Mouse (Mus musculus) heart, embryonic 14.5 days (tissue): ENCODE measurements at regions not wholly inside any gene's neighbourhood (a gene's known extent, or its start where the extent isn't known, plus 50 kb on each side); places are given as distances from the start of the nearest gene placed in this dataset.

ENCODE experiments used
- ATAC-seq: fragments of 200-750 bp; cut with Nextera tagmentation; 2 replicates; pipeline ENCODE4 v1.8.0; 2017; ENCODE audit warnings: low read depth, moderate TSS enrichment; ENCODE audit not compliant: insufficient number of reproducible peaks, insufficient read depth, low FRiP score
- H3K27ac ChIP-seq, 2 experiments: fragments of 200-500 bp in 1 of 2; fragments of 300-500 bp in 1 of 2; sonication (generic) in 1 of 2; replicated peaks in 1 of 2; 2 replicates each; pipeline ENCODE4 v1.5.1; 2012 to 2014; ENCODE audit warnings: low read depth in 2 of 2, low read length in 2 of 2, control low read depth in 1 of 2, mild to moderate bottlenecking in 1 of 2, mixed read lengths in 1 of 2; ENCODE audit not compliant: control insufficient read depth in 1 of 2, insufficient read depth in 1 of 2
- H3K27me3 ChIP-seq: fragments of 300-500 bp; sonication (generic); 2 replicates; pipeline ENCODE4 v1.6.1; 2014; ENCODE audit warnings: mild to moderate bottlenecking, low read length, control low read depth; ENCODE audit not compliant: control insufficient read depth, insufficient read depth
- H3K36me3 ChIP-seq: fragments of 300-500 bp; sonication (generic); 2 replicates; pipeline ENCODE4 v1.6.1; 2014; ENCODE audit warnings: mild to moderate bottlenecking, control low read depth, low read length, mixed read lengths; ENCODE audit not compliant: control insufficient read depth, insufficient read depth
- H3K4me1 ChIP-seq, 2 experiments: fragments of 200-500 bp in 1 of 2; fragments of 300-500 bp in 1 of 2; sonication (generic) in 1 of 2; 2 replicates each; pipeline ENCODE4 v1.6.1; 2012 to 2014; ENCODE audit warnings: low read length in 2 of 2, control low read depth in 1 of 2, mixed read lengths in 1 of 2; ENCODE audit not compliant: control insufficient read depth in 2 of 2, insufficient read depth in 2 of 2
- H3K4me2 ChIP-seq: fragments of 300-500 bp; sonication (generic); 2 replicates; pipeline ENCODE4 v1.6.1; 2014; ENCODE audit warnings: mild to moderate bottlenecking, low read length
- H3K4me3 ChIP-seq, 2 experiments: fragments of 200-500 bp in 1 of 2; fragments of 300-500 bp in 1 of 2; sonication (generic) in 1 of 2; 2 replicates each; pipeline ENCODE4 v1.5.1; 2012 to 2014; ENCODE audit warnings: low read length in 2 of 2, mild to moderate bottlenecking in 2 of 2, control low read depth in 1 of 2, low read depth in 1 of 2, moderate library complexity in 1 of 2; ENCODE audit not compliant: control insufficient read depth in 1 of 2, insufficient read depth in 1 of 2
- H3K9ac ChIP-seq: fragments of 300-500 bp; sonication (generic); 2 replicates; pipeline ENCODE4 v1.6.1; 2014; ENCODE audit warnings: mild to moderate bottlenecking, low read length
- H3K9me3 ChIP-seq: fragments of 300-500 bp; sonication (generic); 2 replicates; pipeline ENCODE4 v1.6.1; 2016; ENCODE audit warnings: low read length, control low read depth; ENCODE audit not compliant: control insufficient read depth
- WGBS: fragments of 180-500 bp; shearing (Covaris S2); extraction: QIAGEN DNeasy Blood & Tissue Kit; methylation state at CpG from one replicate; pipeline ENCODE4 v1.1.7; 2014; 5-methylcytosine and 5-hydroxymethylcytosine counted together

DNA sequence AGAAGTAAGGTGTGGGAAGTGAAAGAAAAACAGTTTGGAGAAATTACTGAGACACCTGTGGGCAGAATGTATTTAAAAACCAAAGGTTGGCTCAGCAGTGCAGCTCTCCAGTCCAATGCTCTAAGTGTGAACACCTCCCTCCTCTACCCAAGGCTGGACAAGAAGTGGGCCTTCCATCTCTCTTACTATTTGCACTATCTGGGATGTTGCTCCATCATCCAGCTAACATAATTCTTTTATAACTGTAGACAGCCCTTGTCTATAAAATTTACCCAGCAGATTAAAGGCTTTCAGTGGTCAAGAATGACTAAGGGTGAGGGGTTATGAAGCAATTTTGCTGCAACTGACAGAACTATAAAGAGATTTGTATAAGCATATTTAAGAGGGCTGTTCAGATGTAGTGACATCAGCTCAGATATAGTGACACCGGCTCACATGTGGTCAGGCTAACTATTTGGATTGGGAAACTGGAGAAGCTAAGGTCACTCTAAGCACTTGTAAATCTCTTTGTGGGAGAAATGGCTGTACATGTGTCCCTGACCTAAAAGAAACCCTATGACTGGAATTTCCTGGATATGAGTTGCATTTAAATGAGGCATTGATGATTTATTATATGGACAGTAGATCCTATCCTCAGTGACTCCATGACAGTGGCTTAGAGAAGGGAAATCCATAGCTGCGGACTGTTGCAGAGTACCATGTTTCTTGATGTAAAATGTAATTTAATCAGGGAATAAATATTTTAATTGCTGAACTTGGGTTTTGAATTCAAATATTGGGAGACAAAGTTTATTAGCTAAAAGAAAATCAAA, 73.4 kb upstream of the Pfn2 start:
- 89% methylated on average over 2 of the region's 2 CpGs for WGBS
- Histone ChIP-seq H3K4me2 (no peak overlapping the region), H3K4me3 (no peak overlapping the region), H3K4me1 (no peaks in the 10 kb centered on the region), H3K27me3 (no peaks in the 10 kb centered on the region), H3K36me3 (no peaks in the 10 kb centered on the region), H3K27ac (no peak overlapping the region), H3K9me3 (no peaks in the 10 kb centered on the region), H3K9ac (no peak overlapping the region)
- ATAC-seq, result no peak

- no peak overlapping the region for H3K4me2 ChIP-seq
- H3K36me3 ChIP-seq, result no peaks in the 10 kb centered on the region
- no peaks in the 10 kb centered on the region for H3K27me3 ChIP-seq
- no peak for ATAC-seq
- no peaks in the 10 kb centered on the region for H3K4me1 ChIP-seq
- WGBS, result 74% methylated on average over 3 of the region's 3 CpGs
- H3K4me3 ChIP-seq, result no peak overlapping the region
- H3K27ac ChIP-seq, result no peak overlapping the region
- no peak overlapping the region for H3K9ac ChIP-seq
- H3K9me3 ChIP-seq, result no peaks in the 10 kb centered on the region
Measured at GRCm38 (mm10) chr3:57923061-57923460, 75.2 kb upstream of the Pfn2 start.

DNA sequence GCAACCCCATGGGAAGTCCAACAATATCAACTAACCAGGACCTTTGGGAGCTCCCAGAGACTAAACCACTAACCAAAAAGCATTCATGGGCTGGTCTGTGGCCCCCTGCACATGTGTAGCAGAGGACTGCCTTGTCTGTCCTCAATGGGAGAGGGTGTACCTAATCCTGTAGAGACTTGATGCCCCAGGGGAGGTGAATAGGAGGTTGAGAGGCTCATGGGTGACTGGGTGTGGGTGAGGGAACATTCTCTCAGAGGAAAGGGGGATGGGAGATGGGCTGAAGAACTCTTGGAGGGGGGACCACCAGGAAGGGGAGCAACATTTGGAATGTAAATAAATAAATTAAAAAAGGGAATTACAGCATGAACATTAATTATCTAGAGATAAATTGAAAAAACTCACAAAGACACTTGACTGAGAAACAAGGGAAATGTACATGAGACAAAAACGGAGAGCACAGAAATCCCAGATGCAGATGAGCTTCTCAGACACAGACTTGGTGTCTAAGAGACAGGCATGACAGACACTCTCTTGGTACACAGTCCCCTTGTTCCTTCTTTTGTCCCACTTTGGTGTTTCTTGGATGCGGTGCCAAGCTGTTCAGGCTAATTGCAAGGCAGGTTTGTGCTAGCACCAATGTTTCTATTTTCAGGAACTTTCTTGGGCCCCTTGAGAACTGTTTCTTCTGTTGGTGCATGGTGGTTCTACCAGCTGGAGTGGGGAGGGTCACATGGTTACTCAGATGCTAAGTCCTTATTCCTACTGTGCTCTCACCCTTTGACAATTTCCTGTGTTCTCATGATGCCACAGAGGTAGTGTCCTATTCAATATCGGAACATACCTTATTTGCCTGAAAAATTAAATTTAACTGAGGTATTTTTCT, 85.0 kb upstream of the Pfn2 start:
- Histone ChIP-seq H3K27ac (no peak overlapping the region), H3K27me3 (no peaks in the 10 kb centered on the region), H3K4me1 (no peaks in the 10 kb centered on the region), H3K36me3 (no peaks in the 10 kb centered on the region), H3K4me2 (no peak overlapping the region), H3K9me3 (0 out of 2 replicates have a peak, but pooled peaks cover 2% of the 10 kb centered on the region), H3K4me3 (no peak overlapping the region), H3K9ac (no peak overlapping the region)
- no peak for ATAC-seq
- 91% methylated on average over 3 of the region's 3 CpGs for WGBS

GRCm38 (mm10) chr3:57935042-57935610, 87.2 kb upstream of the Pfn2 start:
- Histone ChIP-seq H3K4me2 (no peak overlapping the region), H3K27me3 (no peaks in the 10 kb centered on the region), H3K27ac (no peak overlapping the region), H3K4me1 (no peaks in the 10 kb centered on the region), H3K9me3 (0 out of 2 replicates have a peak, but pooled peaks cover 2% of the 10 kb centered on the region), H3K4me3 (no peak overlapping the region), H3K36me3 (no peaks in the 10 kb centered on the region), H3K9ac (no peak overlapping the region)
- WGBS, result 62% methylated on average over 5 of the region's 5 CpGs
- ATAC-seq, result no peak

GRCm38 (mm10) chr3:57940504-57941381, 92.9 kb upstream of the Pfn2 start:
- Histone ChIP-seq H3K4me1 (no peaks in the 10 kb centered on the region), H3K27me3 (no peaks in the 10 kb centered on the region), H3K9ac (no peak overlapping the region), H3K9me3 (0 out of 2 replicates have a peak, but pooled peaks cover 2% of the 10 kb centered on the region), H3K4me2 (no peak overlapping the region), H3K4me3 (no peak overlapping the region), H3K27ac (no peak overlapping the region), H3K36me3 (no peaks in the 10 kb centered on the region)
- ATAC-seq, result no peak
- 66% methylated on average over 4 of the region's 4 CpGs for WGBS

GRCm38 (mm10) chr3:57944698-57945097, 96.8 kb upstream of the Pfn2 start:
- no peak for ATAC-seq
- no peak overlapping the region for H3K9ac ChIP-seq
- 75% methylated on average over 2 of the region's 2 CpGs for WGBS

DNA sequence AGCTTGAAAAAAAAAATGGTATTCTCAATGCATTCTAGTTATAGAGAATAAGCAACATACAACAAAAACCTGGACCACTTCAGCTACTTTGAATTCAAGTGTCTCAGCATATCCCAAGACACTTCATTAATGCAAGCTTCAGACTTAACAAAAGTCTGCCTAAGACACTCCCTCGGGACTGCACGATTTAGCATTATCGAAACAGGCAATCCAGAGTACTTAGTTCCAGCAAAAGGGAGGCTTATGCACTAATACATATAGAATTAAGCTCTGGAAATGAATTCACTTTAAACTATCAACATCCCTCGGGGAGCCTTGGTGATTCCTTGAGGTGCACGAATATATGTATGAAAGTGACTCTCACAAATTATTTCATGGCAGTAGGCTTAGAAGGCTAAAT, 97.9 kb upstream of the Pfn2 start:
- H3K9ac ChIP-seq, result no peak overlapping the region
- H3K27ac ChIP-seq, result no peak overlapping the region
- no peaks in the 10 kb centered on the region for H3K36me3 ChIP-seq
- no peak overlapping the region for H3K4me2 ChIP-seq
- no peak overlapping the region for H3K4me3 ChIP-seq
- H3K4me1 ChIP-seq, result peaks cover 0 to 3% of the 10 kb centered on the region in 2 experiments; a peak in 3 of 4 replicates
- no peak for ATAC-seq
- WGBS, result 85% methylated on average over 5 of the region's 5 CpGs
- H3K9me3 ChIP-seq, result no peaks in the 10 kb centered on the region
- H3K27me3 ChIP-seq, result no peaks in the 10 kb centered on the region

More at GRCm38 (mm10) chr3:57944698-57945097, 96.8 kb upstream of the Pfn2 start:
- Histone ChIP-seq H3K9me3 (no peaks in the 10 kb centered on the region), H3K4me1 (no peaks in the 10 kb centered on the region), H3K27me3 (no peaks in the 10 kb centered on the region), H3K4me3 (no peak overlapping the region), H3K36me3 (no peaks in the 10 kb centered on the region), H3K27ac (no peak overlapping the region), H3K4me2 (no peak overlapping the region)
